Mouse (Mus musculus) cerebellum, adult 18-20 months (tissue): ENCODE data around the gene Cnnm1.
"Not testable (repeated sequence)": the region's sequence is repeated elsewhere in the genome, so short reads cannot be mapped to it uniquely, and the experiment has no call there.

ENCODE experiments used
- DNase-seq, 2 experiments: peaks; one replicate each; pipeline ENCODE4 v3.0.0; 2021

The Cnnm1 gene

GRCm38 (mm10) chr19:43465601-43466255 lies 25.5 kb downstream of the Cnnm1 start:
- DNase-seq = peak; percentile 82 to 92

GRCm38 (mm10) chr19:43467927-43468685 lies 27.9 kb downstream of the Cnnm1 start:
- peak; percentile 80 to 85 for DNase-seq

DNA sequence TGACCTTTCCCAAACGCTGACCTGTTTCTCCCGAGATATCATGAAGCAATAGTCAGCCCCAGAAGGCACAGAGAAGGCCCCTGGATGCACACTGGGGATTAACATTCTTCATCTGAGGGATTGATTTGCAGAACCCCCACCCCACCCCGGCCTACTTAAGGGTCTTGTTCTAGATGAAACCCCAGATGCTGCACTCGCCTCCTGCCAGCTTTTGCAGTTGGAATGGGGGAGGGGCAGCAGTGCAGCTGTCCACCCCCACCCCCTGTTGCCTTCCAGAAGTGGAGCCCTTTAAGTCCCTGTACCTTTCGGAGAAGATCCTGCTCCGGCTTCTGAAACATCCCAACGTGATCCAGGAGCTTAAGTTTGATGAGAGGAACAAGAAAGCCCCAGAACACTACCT lies 29.1 kb downstream of the Cnnm1 start:
- DNase-seq = no peak

DNA sequence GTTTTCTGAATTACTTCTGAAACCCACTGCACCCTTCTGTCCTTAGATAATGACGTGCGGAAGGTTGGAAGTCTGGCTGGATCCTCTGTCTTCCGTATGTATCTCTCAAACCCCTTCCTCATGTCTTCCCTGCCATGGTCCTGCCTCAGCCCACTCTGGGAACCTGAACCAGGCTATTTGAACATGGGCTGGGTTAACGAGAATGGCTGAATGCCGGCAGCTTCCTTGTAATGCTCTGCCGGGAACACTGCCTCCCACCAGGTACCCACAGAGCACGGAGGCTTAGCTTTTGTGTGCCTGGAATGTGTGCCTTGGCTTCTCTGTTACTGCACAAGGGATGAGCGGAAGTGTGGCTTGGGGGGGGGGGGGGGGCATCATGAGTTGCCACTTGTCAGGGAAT lies 32.1 kb downstream of the Cnnm1 start:
- no peak for DNase-seq

DNA sequence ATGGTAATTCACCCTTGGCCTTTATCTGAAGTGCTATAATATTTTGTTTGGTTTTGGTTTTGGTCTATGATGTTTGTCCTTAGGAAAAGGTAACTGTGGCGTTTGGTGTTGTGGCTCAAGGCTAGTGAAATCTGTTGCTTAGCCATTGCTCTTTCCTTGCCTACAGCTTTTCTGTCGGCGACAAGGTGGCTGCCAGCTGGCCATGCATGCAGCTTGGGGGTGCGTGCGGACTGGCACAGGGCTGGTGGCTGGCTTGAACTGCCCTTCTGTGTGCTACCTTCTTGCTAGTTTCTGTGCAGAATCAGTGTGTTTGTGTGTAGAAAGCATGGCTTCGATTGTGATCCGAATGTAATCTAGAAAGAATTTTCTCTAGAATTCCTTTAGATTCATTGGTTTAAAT lies 32.5 kb downstream of the Cnnm1 start:
- peak; percentile 80 to 90 for DNase-seq

DNA sequence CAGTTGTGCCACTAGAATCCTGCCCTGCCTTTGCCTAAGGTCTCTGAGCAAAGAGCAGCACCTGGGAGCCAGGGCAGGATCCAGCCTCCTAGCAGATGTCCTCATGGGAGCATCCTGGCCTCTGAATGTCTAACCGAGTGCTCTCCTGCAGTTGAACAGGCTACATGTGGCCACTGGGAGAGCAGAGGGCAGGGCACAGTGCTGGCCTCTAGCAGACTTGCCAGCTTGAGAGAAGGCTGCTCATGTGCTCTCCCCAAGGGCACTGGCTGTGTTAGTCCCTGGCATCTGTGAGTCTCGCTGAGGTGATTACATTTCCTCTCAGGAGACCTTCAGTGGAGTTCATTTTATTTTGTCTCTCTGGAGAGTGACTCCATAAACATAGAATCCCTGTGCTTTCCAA lies 35.4 kb downstream of the Cnnm1 start:
- DNase-seq = peak; percentile 54 to 61

- DNase-seq = no peak
These were observed 35.8 kb downstream of the Cnnm1 start for GRCm38 (mm10) chr19:43476063-43476462.

GRCm38 (mm10) chr19:43477436-43477835 lies 37.2 kb downstream of the Cnnm1 start:
- no peak for DNase-seq

DNA sequence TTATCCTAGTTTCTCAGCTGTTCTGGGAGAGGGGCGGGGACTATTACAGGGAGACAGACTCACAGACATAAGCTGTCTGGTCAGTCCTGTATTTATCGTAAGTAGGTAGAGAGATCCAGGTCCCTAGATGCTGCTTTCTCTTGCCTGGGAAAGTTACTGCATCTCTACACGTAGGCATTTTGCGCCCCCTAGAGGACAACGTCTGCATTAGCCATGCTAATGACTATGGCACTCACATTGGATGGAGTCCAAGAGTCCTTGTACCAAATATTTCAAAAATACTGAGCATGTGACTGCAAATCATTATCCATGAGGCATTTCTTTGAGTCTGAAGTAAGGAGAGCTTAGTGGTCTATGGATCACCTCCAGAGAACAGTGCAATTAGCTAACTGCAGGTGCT lies 38.7 kb downstream of the Cnnm1 start:
- DNase-seq = peak; percentile 86 to 88

DNA sequence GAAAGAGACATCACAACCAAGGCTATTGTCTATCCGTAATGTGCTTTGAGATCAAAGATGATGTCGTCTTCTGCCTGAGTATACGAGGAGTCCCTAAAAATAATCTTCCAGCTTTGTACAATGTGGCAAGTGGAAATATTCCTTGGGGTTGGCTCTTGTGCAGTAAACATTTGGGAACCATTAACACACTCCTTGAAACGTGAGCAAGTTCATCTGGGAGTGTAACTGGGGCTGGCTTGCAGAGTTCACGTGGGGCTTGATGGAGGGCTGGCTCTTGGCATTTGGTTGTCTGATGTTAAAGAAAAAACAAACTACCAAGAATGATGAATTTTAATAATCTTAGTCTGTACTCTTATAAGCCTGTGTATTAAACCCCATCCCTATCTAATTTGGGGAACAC lies 39.2 kb downstream of the Cnnm1 start:
- DNase-seq = no peak

DNA sequence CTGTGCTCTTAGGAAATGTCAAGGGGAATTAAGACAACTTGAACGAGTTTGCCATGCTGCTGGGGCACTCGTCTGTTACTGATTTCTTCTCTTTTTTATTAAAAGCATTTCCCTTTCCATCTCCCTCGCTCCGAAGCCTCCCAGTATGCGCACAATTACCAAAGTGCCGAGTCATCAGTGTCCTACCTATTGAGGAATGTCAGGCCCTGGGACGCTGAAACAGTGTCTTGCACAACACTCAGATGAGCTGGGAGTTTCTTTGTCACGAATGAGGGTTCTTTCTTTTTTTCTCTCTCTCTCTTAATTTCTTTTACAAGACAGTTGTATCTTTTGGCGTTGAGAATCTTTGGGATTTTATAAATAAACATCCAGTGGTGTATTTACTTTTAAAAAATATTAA lies 40.3 kb downstream of the Cnnm1 start:
- DNase-seq = no peak

- peak; percentile 64 for DNase-seq
These were observed 47.2 kb downstream of the Cnnm1 start for GRCm38 (mm10) chr19:43487429-43487828.

DNA sequence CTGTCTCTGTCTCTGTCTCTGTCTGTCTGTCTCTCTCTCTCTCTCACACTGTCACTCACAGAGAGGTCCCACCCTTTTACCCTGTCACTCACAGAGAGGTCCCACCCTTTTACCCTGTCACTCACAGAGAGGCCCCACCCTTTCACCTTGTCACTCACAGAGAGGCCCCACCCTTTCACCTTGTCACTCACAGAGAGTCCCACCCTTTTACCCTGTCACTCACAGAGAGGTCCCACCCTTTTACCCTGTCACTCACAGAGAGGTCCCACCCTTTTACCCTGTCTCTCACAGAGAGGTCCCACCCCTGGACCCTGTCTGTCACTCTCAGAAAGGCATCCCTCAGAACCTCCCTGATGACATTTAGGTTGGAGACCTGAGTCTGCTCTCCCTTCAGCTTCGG lies 53.1 kb downstream of the Cnnm1 start:
- DNase-seq = not testable (repeated sequence)

DNA sequence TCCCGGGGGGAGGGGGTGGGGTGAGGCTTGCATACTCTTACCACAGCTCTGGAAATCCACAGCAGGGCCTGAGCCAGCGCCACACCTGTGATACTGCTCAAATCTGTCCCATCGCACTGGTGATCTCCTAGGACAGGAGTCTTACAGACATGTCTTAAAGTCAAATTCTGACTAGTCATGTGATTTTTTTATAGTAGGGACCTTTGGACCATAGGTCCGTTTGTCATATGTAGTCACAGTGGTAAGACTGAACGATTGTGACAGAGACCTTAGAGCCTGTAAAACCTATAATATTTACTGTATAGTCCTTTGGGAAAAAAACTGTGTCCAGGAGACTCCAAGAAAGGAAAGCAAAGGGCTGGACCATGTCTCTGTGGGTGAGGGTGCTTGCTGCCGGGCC lies 53.6 kb downstream of the Cnnm1 start:
- no peak for DNase-seq

DNA sequence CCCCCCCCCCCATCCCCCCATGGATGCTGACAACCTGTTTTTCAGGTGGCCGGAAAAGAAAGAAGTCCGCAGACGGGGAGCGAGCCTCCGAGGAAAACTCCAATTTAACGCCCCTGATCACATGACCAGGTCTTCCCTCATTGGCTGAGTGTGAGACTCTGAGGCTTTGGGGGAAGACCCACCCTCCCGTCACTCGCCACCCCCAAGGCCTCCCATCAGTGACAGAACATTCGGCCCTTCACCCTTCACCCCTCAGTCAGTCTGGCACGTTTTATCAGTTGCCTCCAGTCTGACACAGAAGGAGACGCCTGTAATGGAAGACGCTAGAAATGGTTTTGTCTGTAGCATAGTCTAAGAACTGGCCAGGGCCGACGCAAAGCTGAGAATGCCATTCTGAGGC lies 54.7 kb downstream of the Cnnm1 start:
- DNase-seq = no peak

DNA sequence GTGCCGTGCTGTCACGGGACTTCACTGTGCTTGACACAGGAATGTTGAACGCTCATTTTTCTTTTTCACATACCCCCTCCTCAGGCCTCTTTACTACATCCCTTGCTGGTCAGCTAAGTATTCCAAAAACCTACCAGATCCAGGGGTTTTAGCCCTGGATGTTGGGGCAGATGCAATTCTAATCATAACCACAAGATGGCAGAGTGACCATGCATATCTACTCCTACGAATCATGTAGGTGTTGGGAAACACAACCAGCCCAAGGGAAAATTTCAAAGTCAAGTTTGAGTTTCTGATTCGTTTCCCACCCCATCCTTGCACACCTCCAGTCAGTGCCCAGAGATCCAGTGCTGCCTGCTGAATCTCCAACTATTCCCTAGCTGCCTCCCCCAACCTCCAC lies 55.6 kb downstream of the Cnnm1 start:
- DNase-seq = peak; percentile 58 to 67

GRCm38 (mm10) chr19:43497440-43497839 lies 57.2 kb downstream of the Cnnm1 start:
- DNase-seq = no peak

- DNase-seq = no peak
These were observed 58.6 kb downstream of the Cnnm1 start for GRCm38 (mm10) chr19:43498874-43499273.

DNA sequence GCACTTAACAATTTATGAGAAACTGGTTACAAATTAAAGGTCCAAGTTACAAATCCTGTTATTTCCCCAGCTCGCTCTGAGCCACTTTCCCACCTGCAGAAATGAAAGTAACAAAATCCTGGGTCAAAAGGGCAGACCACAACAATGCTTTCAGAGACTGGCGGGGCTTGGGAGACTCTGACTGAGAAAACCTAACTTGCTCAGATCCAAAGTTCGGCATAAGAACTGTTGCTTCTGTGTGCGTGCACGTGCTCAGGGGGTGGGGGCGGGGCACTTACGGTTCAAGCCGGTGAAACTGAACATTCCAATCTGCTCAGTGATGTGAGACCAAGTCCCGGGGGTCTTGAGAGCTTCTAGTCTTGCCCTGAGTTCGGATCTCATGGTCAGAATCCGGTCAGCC lies 62.4 kb downstream of the Cnnm1 start:
- no peak for DNase-seq

DNA sequence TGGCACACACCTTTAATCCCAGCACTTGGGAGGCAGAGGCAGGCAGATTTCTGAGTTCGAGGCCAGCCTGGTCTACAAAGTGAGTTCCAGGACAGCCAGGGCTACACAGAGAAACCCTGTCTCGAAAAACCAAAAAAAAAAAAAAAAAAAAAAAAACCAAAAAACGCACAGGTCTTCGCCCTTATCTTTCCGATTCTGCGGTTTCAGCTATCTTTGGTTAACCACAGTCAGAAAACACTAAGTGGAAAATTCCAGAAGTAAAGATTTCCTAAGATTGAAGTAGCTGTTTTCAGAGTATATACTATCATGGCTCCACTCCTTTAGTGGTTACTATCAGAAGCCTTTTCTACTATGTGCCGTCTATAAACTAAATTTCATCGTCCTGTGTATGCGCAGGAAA lies 63.4 kb downstream of the Cnnm1 start:
- DNase-seq = not testable (repeated sequence)

DNA sequence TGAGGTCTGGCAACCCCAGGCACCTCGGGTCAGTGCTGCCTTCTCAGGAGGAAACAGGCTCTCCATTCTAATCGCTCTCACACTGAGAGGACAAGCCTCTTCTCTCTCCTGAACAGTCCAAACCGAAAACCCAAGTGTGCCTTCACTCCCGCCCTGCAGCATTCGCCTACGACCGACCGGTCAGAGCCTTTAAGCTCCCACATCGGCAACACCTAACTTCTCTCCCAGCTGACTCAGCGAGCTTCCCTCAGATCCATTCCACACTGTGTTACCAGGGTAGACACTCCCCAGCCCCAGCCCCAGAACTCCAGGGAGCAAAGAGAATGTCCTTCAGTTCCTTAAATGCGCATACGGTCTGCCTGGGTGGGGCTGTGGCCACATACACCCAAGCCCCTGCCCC lies 65.2 kb downstream of the Cnnm1 start:
- no peak for DNase-seq

- no peak for DNase-seq
These were observed 70.4 kb downstream of the Cnnm1 start for GRCm38 (mm10) chr19:43510436-43511220.
